Mouse (Mus musculus) midbrain, embryonic 11.5 days (tissue): Measurements from ENCODE around the gene Rab38. TPM values are rescaled to one million over a fixed set of nuclear protein-coding genes. Genes with fewer than 3 reads are reported as not detected.

Experiments
- ATAC-seq: fragments of 200-750 bp; cut with Nextera tagmentation; 2 replicates; pipeline ENCODE4 v1.8.0; 2017; ENCODE audit warnings: moderate TSS enrichment, moderate library complexity; ENCODE audit not compliant: low FRiP score
- DNase-seq: peaks from one replicate; pipeline ENCODE4 v3.0.0; 2015; ENCODE audit warnings: low spot score; ENCODE audit errors: missing footprints
- H3K27ac ChIP-seq: fragments of 300-500 bp; sonication (generic); 2 replicates; pipeline ENCODE4 v1.5.1; 2014; ENCODE audit warnings: low read depth, low read length
- H3K27me3 ChIP-seq: fragments of 300-500 bp; sonication (generic); 2 replicates; pipeline ENCODE4 v1.6.1; 2014; ENCODE audit warnings: mild to moderate bottlenecking, low read length, moderate library complexity, mixed read lengths; ENCODE audit not compliant: control insufficient read depth, insufficient read depth
- H3K36me3 ChIP-seq: fragments of 300-500 bp; sonication (generic); 2 replicates; pipeline ENCODE4 v1.6.1; 2014; ENCODE audit warnings: mild to moderate bottlenecking, low read length, moderate library complexity, mixed read lengths; ENCODE audit not compliant: control insufficient read depth, insufficient read depth
- H3K4me1 ChIP-seq: fragments of 300-500 bp; sonication (generic); 2 replicates; pipeline ENCODE4 v1.6.1; 2014; ENCODE audit warnings: low read length; ENCODE audit not compliant: control insufficient read depth, insufficient read depth
- H3K4me2 ChIP-seq: fragments of 300-500 bp; sonication (generic); 2 replicates; pipeline ENCODE4 v1.6.1; 2014; ENCODE audit warnings: mild to moderate bottlenecking, moderate library complexity
- H3K4me3 ChIP-seq: fragments of 300-500 bp; sonication (generic); 2 replicates; pipeline ENCODE4 v1.5.1; 2014; ENCODE audit warnings: low read depth, low read length
- H3K9ac ChIP-seq: fragments of 300-500 bp; sonication (generic); 2 replicates; pipeline ENCODE4 v1.6.1; 2014; ENCODE audit warnings: low read length
- H3K9me3 ChIP-seq: fragments of 300-500 bp; sonication (generic); 2 replicates; pipeline ENCODE4 v1.6.1; 2016; ENCODE audit warnings: low read length; ENCODE audit not compliant: control insufficient read depth
- WGBS: fragments of 180-500 bp; shearing (Covaris S2); extraction: QIAGEN DNeasy Blood & Tissue Kit; methylation state at CpG from one replicate; pipeline ENCODE4 v1.1.7; 2014; 5-methylcytosine and 5-hydroxymethylcytosine counted together
- polyA plus RNA-seq: library from polyadenylated mRNA; unstranded; fragments of >200 nt; fragmentation: Nextera tagmentation; extraction: Ambion mirVana; gene quantifications from 2 replicates; pipeline ENCODE4 v1.2.1, GENCODE M21; 2014

Rab38 gene
- polyA plus RNA-seq, 1 experiment from 2014 or later = 1.9 TPM

DNA sequence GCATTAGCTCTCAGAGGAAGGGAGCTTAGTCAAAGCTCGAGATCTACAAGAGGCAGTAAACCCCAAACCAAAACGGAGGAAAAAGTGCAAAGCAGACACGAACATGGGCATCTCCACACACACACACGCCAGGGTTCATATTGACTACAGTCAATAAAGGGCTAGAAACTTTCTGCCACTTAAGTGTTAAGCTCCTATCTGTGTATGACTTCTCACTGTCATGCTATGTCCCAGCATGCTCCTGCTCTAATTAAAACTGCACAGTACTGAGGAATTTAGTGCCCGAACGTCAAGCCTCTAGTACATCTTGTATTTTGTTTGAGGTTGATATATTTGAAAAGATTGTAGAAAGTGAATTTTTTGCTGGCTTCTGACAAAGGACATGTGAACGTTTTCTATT is 52.6 kb downstream of the Rab38 start:
- Histone ChIP-seq H3K27ac (no peak overlapping the region), H3K36me3 (no peaks in the 10 kb centered on the region), H3K9ac (no peak overlapping the region), H3K4me1 (no peaks in the 10 kb centered on the region), H3K9me3 (no peaks in the 10 kb centered on the region), H3K4me2 (no peak overlapping the region), H3K27me3 (no peaks in the 10 kb centered on the region), H3K4me3 (no peak overlapping the region)
- 78% methylated on average over 7 of the region's 7 CpGs for WGBS
- ATAC-seq (no peak), DNase-seq (no peak)

DNA sequence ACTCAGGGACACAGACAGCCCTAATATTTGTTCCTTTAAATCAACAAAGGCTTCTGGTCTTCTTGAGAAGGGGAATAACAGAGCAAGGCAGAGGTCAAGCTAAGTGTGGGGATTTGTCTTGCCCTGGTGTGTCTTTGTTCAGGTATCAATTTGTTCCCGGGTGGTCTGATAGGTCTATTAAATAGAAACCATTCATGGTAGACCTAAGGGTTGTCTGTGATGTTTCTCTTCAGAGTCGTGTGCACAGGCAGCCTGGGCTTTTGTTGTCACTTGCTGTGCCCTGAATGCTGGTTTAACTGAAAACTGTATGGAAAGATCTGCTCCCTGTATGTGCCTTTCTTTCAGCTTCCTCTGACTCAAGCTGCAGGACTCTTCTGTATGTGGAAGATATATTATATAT is 60.9 kb downstream of the Rab38 start:
- H3K4me3 ChIP-seq = no peak overlapping the region
- no peaks in the 10 kb centered on the region for H3K36me3 ChIP-seq
- no peak overlapping the region for H3K4me2 ChIP-seq
- no peak overlapping the region for H3K27ac ChIP-seq
- 6% methylated on average over 2 of the region's 2 CpGs for WGBS
- ATAC-seq (peak; percentile 30; the same call in 1 of the 2 replicates), DNase-seq (no peak)
- no peak overlapping the region for H3K9ac ChIP-seq
- H3K27me3 ChIP-seq = no peaks in the 10 kb centered on the region
- H3K9me3 ChIP-seq = no peaks in the 10 kb centered on the region
- peaks cover 4% of the 10 kb centered on the region; the same call in 1 of the 2 replicates for H3K4me1 ChIP-seq

DNA sequence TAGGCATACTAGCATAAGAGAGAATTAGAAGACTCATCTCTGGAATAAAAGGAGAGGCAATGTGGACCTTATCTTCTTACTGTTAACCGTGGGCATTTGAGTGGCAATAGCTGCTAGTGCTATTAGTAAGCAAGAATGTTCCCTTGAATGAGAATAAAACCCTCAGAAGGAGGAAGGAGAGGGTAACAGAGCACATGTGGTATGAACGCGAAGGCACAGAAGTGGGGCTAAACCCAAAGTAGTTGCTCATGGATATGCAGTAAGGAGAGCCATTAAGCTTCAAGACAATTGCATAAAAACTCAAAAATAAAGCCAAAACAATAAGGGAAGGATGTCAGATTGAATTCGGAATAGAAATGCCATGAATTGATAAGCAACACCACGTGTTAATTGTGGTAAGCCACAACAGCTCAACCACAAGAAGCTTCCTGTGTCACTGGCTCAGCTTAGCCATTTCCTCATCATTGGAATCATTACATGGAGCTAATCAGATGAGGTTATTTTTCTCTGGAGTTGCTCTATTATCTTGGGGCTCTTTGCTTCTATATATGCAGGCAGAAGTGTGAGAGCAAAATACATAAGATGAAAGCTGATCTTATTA is 72.2 kb downstream of the Rab38 start:
- H3K4me2 ChIP-seq = no peak overlapping the region
- H3K9ac ChIP-seq = no peak overlapping the region
- no peak for ATAC-seq
- no peaks in the 10 kb centered on the region for H3K4me1 ChIP-seq
- H3K27me3 ChIP-seq = no peaks in the 10 kb centered on the region
- H3K9me3 ChIP-seq = no peaks in the 10 kb centered on the region
- WGBS = 89% methylated on average over 5 of the region's 5 CpGs
- H3K36me3 ChIP-seq = no peaks in the 10 kb centered on the region
- DNase-seq = no peak
- no peak overlapping the region for H3K4me3 ChIP-seq
- no peak overlapping the region for H3K27ac ChIP-seq

DNA sequence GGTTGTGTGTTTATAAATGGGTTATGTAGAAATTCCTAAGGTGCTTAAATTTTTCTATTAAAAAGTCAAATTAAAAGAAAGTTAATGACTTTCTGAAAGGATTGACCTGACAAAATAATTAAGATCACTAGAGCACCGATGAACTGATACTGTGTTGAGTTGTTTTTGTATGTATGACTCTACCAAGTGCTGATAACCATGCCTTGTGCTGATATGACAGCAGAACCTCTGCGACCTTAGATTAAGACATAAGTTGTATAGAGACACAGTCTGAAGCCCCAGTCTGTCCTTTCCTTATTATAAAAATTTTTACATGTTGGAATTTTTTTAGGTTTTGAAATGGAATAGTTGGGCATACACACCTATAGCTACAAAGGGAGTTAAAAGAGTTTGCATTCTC is 79.7 kb downstream of the Rab38 start:
- H3K4me1 ChIP-seq = no peaks in the 10 kb centered on the region
- no peak overlapping the region for H3K4me2 ChIP-seq
- H3K27ac ChIP-seq = no peak overlapping the region
- no peak overlapping the region for H3K4me3 ChIP-seq
- H3K36me3 ChIP-seq = no peaks in the 10 kb centered on the region
- H3K9ac ChIP-seq = no peak overlapping the region
- H3K9me3 ChIP-seq = no peaks in the 10 kb centered on the region
- WGBS = 91% methylated on average over 2 of the region's 2 CpGs
- no peaks in the 10 kb centered on the region for H3K27me3 ChIP-seq
- ATAC-seq = no peak
- DNase-seq = no peak

DNA sequence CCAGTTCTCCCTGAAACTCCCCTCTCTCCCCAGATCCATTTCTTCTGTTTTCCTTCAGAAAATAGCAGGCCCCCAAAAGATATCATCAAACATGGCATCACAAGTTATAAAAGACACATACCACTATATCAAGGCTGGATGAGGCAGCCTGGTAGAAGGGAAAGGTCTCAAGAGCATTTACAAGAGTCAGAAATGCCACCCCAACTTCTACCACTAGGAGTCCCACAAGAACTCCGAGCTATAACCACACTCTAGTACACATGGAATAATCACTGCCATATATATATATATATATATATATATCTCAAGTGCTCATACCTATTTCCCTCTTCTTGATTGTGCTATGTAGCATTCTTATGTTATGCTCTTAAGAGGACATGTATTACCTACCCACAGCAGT is 92.4 kb downstream of the Rab38 start:
- Histone ChIP-seq H3K27me3 (no peaks in the 10 kb centered on the region), H3K4me1 (no peaks in the 10 kb centered on the region), H3K4me3 (no peak overlapping the region), H3K9ac (no peak overlapping the region), H3K36me3 (no peaks in the 10 kb centered on the region), H3K27ac (no peak overlapping the region), H3K9me3 (no peaks in the 10 kb centered on the region), H3K4me2 (no peak overlapping the region)
- peak; percentile 83 for DNase-seq
- ATAC-seq = no peak
- WGBS = 83% methylated on average over 1 of the region's 1 CpGs

DNA sequence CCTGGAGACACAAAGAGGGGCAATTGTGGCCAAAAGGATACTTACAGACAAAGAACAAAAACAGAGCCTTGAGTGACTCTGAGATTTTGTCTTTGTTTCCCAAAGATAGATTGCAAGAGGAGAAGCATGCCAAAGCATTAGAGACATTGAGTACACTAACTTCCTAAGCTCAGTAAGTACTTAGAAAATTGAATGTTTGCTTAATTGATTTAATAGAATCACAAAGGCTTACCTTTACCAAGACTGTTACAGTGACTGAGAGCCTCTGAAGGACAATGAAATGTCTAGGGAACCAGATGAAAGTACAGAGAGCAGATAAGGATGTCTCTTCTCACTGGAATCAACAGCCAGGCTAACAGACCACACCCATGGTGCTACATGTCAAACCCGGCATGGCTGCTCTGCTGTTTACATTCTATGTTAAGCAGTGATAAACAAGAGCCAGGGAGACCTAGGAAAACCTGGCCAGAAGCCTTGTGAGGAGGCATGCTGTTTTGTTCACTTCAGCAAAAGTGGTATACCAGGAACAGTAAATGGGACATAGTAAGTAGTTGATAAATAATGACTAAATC is 97.1 kb downstream of the Rab38 start:
- Histone ChIP-seq H3K27ac (no peak overlapping the region), H3K4me2 (no peak overlapping the region), H3K9me3 (no peaks in the 10 kb centered on the region), H3K4me3 (no peak overlapping the region), H3K9ac (no peak overlapping the region), H3K4me1 (no peaks in the 10 kb centered on the region), H3K27me3 (no peaks in the 10 kb centered on the region), H3K36me3 (no peaks in the 10 kb centered on the region)
- ATAC-seq = no peak
- DNase-seq = peak; percentile 19
- WGBS = 69% methylated on average over 1 of the region's 1 CpGs

DNA sequence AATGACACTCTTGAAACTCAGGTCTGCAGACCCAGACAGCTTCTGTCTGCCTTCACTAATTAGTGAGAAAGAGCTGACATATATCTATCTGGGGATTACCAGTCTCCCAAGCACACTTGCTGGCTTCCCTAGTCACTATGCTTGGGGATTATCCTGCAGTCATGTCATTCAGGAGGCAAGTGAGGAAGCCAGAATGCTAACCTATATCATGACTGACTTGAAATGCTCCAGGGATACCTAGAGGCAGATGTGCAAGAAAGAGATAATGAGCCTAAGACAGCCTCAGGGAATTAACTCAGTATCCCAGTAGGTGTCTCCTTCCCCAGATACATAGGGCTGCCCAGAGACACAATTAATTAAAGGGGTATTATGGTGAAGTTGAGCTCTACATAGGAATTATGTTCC is 106.1 kb downstream of the Rab38 start:
- peak; percentile 50; the same call in 1 of the 2 replicates for ATAC-seq
- H3K27me3 ChIP-seq = no peaks in the 10 kb centered on the region
- no peak overlapping the region for H3K27ac ChIP-seq
- H3K9ac ChIP-seq = no peak overlapping the region
- no peak overlapping the region for H3K4me2 ChIP-seq
- peak; percentile 72 for DNase-seq
- H3K4me3 ChIP-seq = no peak overlapping the region
- no peaks in the 10 kb centered on the region for H3K4me1 ChIP-seq
- no peaks in the 10 kb centered on the region for H3K9me3 ChIP-seq
- no peaks in the 10 kb centered on the region for H3K36me3 ChIP-seq

DNA sequence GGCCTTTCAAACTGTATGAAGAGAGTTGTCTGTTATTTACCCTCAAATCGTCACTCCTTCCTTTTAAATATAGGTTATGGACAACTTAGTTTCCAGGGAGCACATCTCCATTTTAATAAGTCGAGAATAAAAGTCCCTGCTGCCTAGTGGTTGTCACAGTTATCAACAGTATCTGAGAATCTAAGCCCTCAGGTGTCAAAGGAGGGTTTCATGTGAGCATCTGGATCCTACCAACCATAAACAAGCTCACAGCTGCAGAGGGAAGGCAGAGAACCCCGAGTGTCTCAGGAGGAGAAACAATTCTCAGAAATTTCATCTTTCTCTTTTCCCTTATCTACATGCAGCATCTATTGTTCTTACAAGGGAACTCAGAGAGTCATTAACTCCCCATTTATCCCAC is 106.7 kb downstream of the Rab38 start:
- no peaks in the 10 kb centered on the region for H3K4me1 ChIP-seq
- ATAC-seq = no peak
- H3K9ac ChIP-seq = no peak overlapping the region
- peak; percentile 68 for DNase-seq
- 70% methylated on average over 3 of the region's 3 CpGs for WGBS
- no peak overlapping the region for H3K27ac ChIP-seq
- no peak overlapping the region for H3K4me2 ChIP-seq
- no peaks in the 10 kb centered on the region for H3K9me3 ChIP-seq
- no peaks in the 10 kb centered on the region for H3K36me3 ChIP-seq
- no peak overlapping the region for H3K4me3 ChIP-seq
- no peaks in the 10 kb centered on the region for H3K27me3 ChIP-seq
